Mouse (Mus musculus) midbrain, embryonic 11.5 days (tissue): Measurements from ENCODE around the gene Bdh1. TPM values are rescaled to one million over a fixed set of nuclear protein-coding genes. Genes with fewer than 3 reads are reported as not detected.
"Not testable (repeated sequence)": the region's sequence is repeated elsewhere in the genome, so short reads cannot be mapped to it uniquely, and the experiment has no call there.

Experiments used
- ATAC-seq: fragments of 200-750 bp; cut with Nextera tagmentation; 2 replicates; pipeline ENCODE4 v1.8.0; 2017; ENCODE audit warnings: moderate TSS enrichment, moderate library complexity; ENCODE audit not compliant: low FRiP score
- DNase-seq: peaks from one replicate; pipeline ENCODE4 v3.0.0; 2015; ENCODE audit warnings: low spot score; ENCODE audit errors: missing footprints
- H3K27ac ChIP-seq: fragments of 300-500 bp; sonication (generic); 2 replicates; pipeline ENCODE4 v1.5.1; 2014; ENCODE audit warnings: low read depth, low read length
- H3K27me3 ChIP-seq: fragments of 300-500 bp; sonication (generic); 2 replicates; pipeline ENCODE4 v1.6.1; 2014; ENCODE audit warnings: mild to moderate bottlenecking, low read length, moderate library complexity, mixed read lengths; ENCODE audit not compliant: control insufficient read depth, insufficient read depth
- H3K36me3 ChIP-seq: fragments of 300-500 bp; sonication (generic); 2 replicates; pipeline ENCODE4 v1.6.1; 2014; ENCODE audit warnings: mild to moderate bottlenecking, low read length, moderate library complexity, mixed read lengths; ENCODE audit not compliant: control insufficient read depth, insufficient read depth
- H3K4me1 ChIP-seq: fragments of 300-500 bp; sonication (generic); 2 replicates; pipeline ENCODE4 v1.6.1; 2014; ENCODE audit warnings: low read length; ENCODE audit not compliant: control insufficient read depth, insufficient read depth
- H3K4me2 ChIP-seq: fragments of 300-500 bp; sonication (generic); 2 replicates; pipeline ENCODE4 v1.6.1; 2014; ENCODE audit warnings: mild to moderate bottlenecking, moderate library complexity
- H3K4me3 ChIP-seq: fragments of 300-500 bp; sonication (generic); 2 replicates; pipeline ENCODE4 v1.5.1; 2014; ENCODE audit warnings: low read depth, low read length
- H3K9ac ChIP-seq: fragments of 300-500 bp; sonication (generic); 2 replicates; pipeline ENCODE4 v1.6.1; 2014; ENCODE audit warnings: low read length
- H3K9me3 ChIP-seq: fragments of 300-500 bp; sonication (generic); 2 replicates; pipeline ENCODE4 v1.6.1; 2016; ENCODE audit warnings: low read length; ENCODE audit not compliant: control insufficient read depth
- WGBS: fragments of 180-500 bp; shearing (Covaris S2); extraction: QIAGEN DNeasy Blood & Tissue Kit; methylation state at CpG from one replicate; pipeline ENCODE4 v1.1.7; 2014; 5-methylcytosine and 5-hydroxymethylcytosine counted together
- polyA plus RNA-seq: library from polyadenylated mRNA; unstranded; fragments of >200 nt; fragmentation: Nextera tagmentation; extraction: Ambion mirVana; gene quantifications from 2 replicates; pipeline ENCODE4 v1.2.1, GENCODE M21; 2014

Bdh1 gene
- polyA plus RNA-seq, 1 experiment from 2014 or later = 19.0 TPM

GRCm38 (mm10) chr16:31465630-31466029, 43.5 kb downstream of the Bdh1 start:
- DNase-seq = no peak
- Histone ChIP-seq H3K4me3 (no peak overlapping the region), H3K36me3 (no peaks in the 10 kb centered on the region), H3K4me2 (no peak overlapping the region), H3K9me3 (no peaks in the 10 kb centered on the region), H3K27ac (no peak overlapping the region), H3K27me3 (no peaks in the 10 kb centered on the region), H3K4me1 (no peaks in the 10 kb centered on the region), H3K9ac (no peak overlapping the region)
- WGBS = 31% methylated on average over 4 of the region's 4 CpGs
- ATAC-seq = 0 out of 2 replicates have a peak, but pooled peaks have one; percentile 14

GRCm38 (mm10) chr16:31466106-31466505, 44.0 kb downstream of the Bdh1 start:
- no peak for DNase-seq
- WGBS = 85% methylated on average over 5 of the region's 5 CpGs
- Histone ChIP-seq H3K27me3 (no peaks in the 10 kb centered on the region), H3K9ac (no peak overlapping the region), H3K4me3 (no peak overlapping the region), H3K9me3 (no peaks in the 10 kb centered on the region), H3K4me2 (no peak overlapping the region), H3K36me3 (no peaks in the 10 kb centered on the region), H3K27ac (no peak overlapping the region), H3K4me1 (no peaks in the 10 kb centered on the region)
- ATAC-seq = no peak

- H3K9me3 ChIP-seq, H3K9ac ChIP-seq, H3K4me2 ChIP-seq, DNase-seq, H3K36me3 ChIP-seq, H3K27me3 ChIP-seq, H3K4me3 ChIP-seq, ATAC-seq, H3K27ac ChIP-seq, H3K4me1 ChIP-seq: not testable (repeated sequence)
- WGBS = 94% methylated on average over 4 of the region's 4 CpGs
Measured at GRCm38 (mm10) chr16:31470819-31471218, 48.7 kb downstream of the Bdh1 start.

GRCm38 (mm10) chr16:31471994-31472393, 49.9 kb downstream of the Bdh1 start:
- Histone ChIP-seq H3K27me3 (no peaks in the 10 kb centered on the region), H3K4me3 (no peak overlapping the region), H3K4me2 (no peak overlapping the region), H3K4me1 (no peaks in the 10 kb centered on the region), H3K9me3 (no peaks in the 10 kb centered on the region), H3K36me3 (no peaks in the 10 kb centered on the region), H3K9ac (no peak overlapping the region), H3K27ac (no peak overlapping the region)
- WGBS = 93% methylated on average over 5 of the region's 5 CpGs
- no peak for DNase-seq
- no peak for ATAC-seq

GRCm38 (mm10) chr16:31473226-31473625, 51.1 kb downstream of the Bdh1 start:
- H3K36me3 ChIP-seq = no peaks in the 10 kb centered on the region
- H3K27me3 ChIP-seq = no peaks in the 10 kb centered on the region
- H3K4me2 ChIP-seq = no peak overlapping the region
- no peaks in the 10 kb centered on the region for H3K4me1 ChIP-seq
- H3K27ac ChIP-seq = no peak overlapping the region
- no peak for ATAC-seq
- 96% methylated on average over 1 of the region's 1 CpGs for WGBS
- no peak for DNase-seq
- no peak overlapping the region for H3K9ac ChIP-seq
- no peak overlapping the region for H3K4me3 ChIP-seq
- no peaks in the 10 kb centered on the region for H3K9me3 ChIP-seq

GRCm38 (mm10) chr16:31475123-31475968, 53.3 kb downstream of the Bdh1 start:
- Histone ChIP-seq H3K27ac (no peak overlapping the region), H3K9me3 (no peaks in the 10 kb centered on the region), H3K36me3 (no peaks in the 10 kb centered on the region), H3K4me2 (no peak overlapping the region), H3K4me1 (no peaks in the 10 kb centered on the region), H3K4me3 (no peak overlapping the region), H3K9ac (no peak overlapping the region), H3K27me3 (no peaks in the 10 kb centered on the region)
- DNase-seq = no peak
- 82% methylated on average over 9 of the region's 9 CpGs for WGBS
- no peak for ATAC-seq

- H3K9ac ChIP-seq = no peak overlapping the region
- H3K9me3 ChIP-seq = no peaks in the 10 kb centered on the region
- 69% methylated on average over 7 of the region's 7 CpGs for WGBS
- H3K27ac ChIP-seq = no peak overlapping the region
- H3K36me3 ChIP-seq = no peaks in the 10 kb centered on the region
- ATAC-seq = no peak
- H3K4me2 ChIP-seq = no peak overlapping the region
- H3K4me3 ChIP-seq = no peak overlapping the region
- H3K4me1 ChIP-seq = no peaks in the 10 kb centered on the region
- no peak for DNase-seq
- no peaks in the 10 kb centered on the region for H3K27me3 ChIP-seq
Measured at GRCm38 (mm10) chr16:31476872-31477603, 55.0 kb downstream of the Bdh1 start.

- no peak for ATAC-seq
- DNase-seq = peak; percentile 39
- H3K9me3 ChIP-seq = no peaks in the 10 kb centered on the region
- no peaks in the 10 kb centered on the region for H3K36me3 ChIP-seq
- H3K27ac ChIP-seq = no peak overlapping the region
- H3K4me3 ChIP-seq = no peak overlapping the region
- H3K4me2 ChIP-seq = no peak overlapping the region
- 92% methylated on average over 5 of the region's 5 CpGs for WGBS
- peaks cover 7% of the 10 kb centered on the region for H3K4me1 ChIP-seq
- H3K27me3 ChIP-seq = no peaks in the 10 kb centered on the region
- no peak overlapping the region for H3K9ac ChIP-seq
Measured at GRCm38 (mm10) chr16:31485336-31485735, 63.3 kb downstream of the Bdh1 start.

GRCm38 (mm10) chr16:31487266-31487665, 65.2 kb downstream of the Bdh1 start:
- no peak overlapping the region for H3K4me2 ChIP-seq
- no peak for ATAC-seq
- 0 out of 2 replicates have a peak, but pooled peaks cover 4% of the 10 kb centered on the region for H3K27me3 ChIP-seq
- no peak overlapping the region for H3K4me3 ChIP-seq
- H3K9ac ChIP-seq = no peak overlapping the region
- no peaks in the 10 kb centered on the region for H3K36me3 ChIP-seq
- H3K4me1 ChIP-seq = peaks cover 7% of the 10 kb centered on the region
- H3K9me3 ChIP-seq = no peaks in the 10 kb centered on the region
- 78% methylated on average over 3 of the region's 3 CpGs for WGBS
- peak; percentile 51 for DNase-seq
- H3K27ac ChIP-seq = no peak overlapping the region
